Mouse (Mus musculus) heart, embryonic 10.5 days (tissue): ENCODE data around the gene Csf3. TPM values are rescaled to one million over a fixed set of nuclear protein-coding genes. Genes with fewer than 3 reads are reported as not detected.

Source experiments
- DNase-seq: peaks from one replicate; pipeline ENCODE4 v3.0.0-alpha.2; 2017; ENCODE audit warnings: low spot score
- H3K27ac ChIP-seq: fragments of 300-500 bp; sonication (generic); 2 replicates; pipeline ENCODE4 v1.5.1; 2016; ENCODE audit warnings: mild to moderate bottlenecking
- H3K27me3 ChIP-seq: fragments of 300-500 bp; sonication (generic); 2 replicates; pipeline ENCODE4 v1.6.1; 2016; ENCODE audit warnings: mild to moderate bottlenecking; ENCODE audit not compliant: poor library complexity, insufficient read depth, severe bottlenecking
- H3K36me3 ChIP-seq: fragments of 300-500 bp; sonication (generic); 2 replicates; pipeline ENCODE4 v1.6.1; 2016; ENCODE audit warnings: mild to moderate bottlenecking, moderate library complexity
- H3K4me1 ChIP-seq: fragments of 300-500 bp; sonication (generic); 2 replicates; pipeline ENCODE4 v1.6.1; 2016; ENCODE audit warnings: mild to moderate bottlenecking
- H3K4me3 ChIP-seq: fragments of 300-500 bp; sonication (generic); 2 replicates; pipeline ENCODE4 v1.5.1; 2016; ENCODE audit warnings: mild to moderate bottlenecking, moderate library complexity
- H3K9me3 ChIP-seq: fragments of 300-500 bp; sonication (generic); 2 replicates; pipeline ENCODE4 v1.6.1; 2016; ENCODE audit warnings: mild to moderate bottlenecking, moderate library complexity
- WGBS: fragments of 180-500 bp; shearing (Covaris S2); methylation state at CpG from one replicate; pipeline ENCODE4 v1.1.7; 2016; 5-methylcytosine and 5-hydroxymethylcytosine counted together
- polyA plus RNA-seq: library from polyadenylated mRNA; unstranded; fragments of >200 nt; fragmentation: Nextera tagmentation; extraction: Ambion mirVana; gene quantifications from 2 replicates; pipeline ENCODE4 v1.2.1, GENCODE M21; 2016

The Csf3 gene
- polyA plus RNA-seq, 1 experiment from 2014 or later, result not detected

GRCm38 (mm10) chr11:98681786-98682745 lies 19.0 kb upstream of the Csf3 start, which contains the start of gene Psmd3:
Psmd3 (plus strand) TSS chr11:98682554.
- Histone ChIP-seq H3K4me3 (peak within 1 kb of the TSS; percentile 100), H3K36me3 (peaks cover 25% of the 10 kb centered on the region), H3K9me3 (no peaks in the 10 kb centered on the region), H3K4me1 (peaks cover 13% of the 10 kb centered on the region), H3K27me3 (no peaks in the 10 kb centered on the region), H3K27ac (peak within 1 kb of the TSS; percentile 97)
- DNase-seq, result peak; percentile 99
- WGBS, result 5% methylated on average over 45 of the region's 45 CpGs

- H3K36me3 ChIP-seq, result peaks cover 32% of the 10 kb centered on the region
- WGBS, result under 1% methylated on average over 23 of the region's 23 CpGs
- no peak for DNase-seq
- no peaks in the 10 kb centered on the region for H3K27me3 ChIP-seq
- H3K9me3 ChIP-seq, result no peaks in the 10 kb centered on the region
- peak overlapping the region; percentile 100 for H3K4me3 ChIP-seq
- H3K27ac ChIP-seq, result peak overlapping the region; percentile 97
- H3K4me1 ChIP-seq, result peaks cover 13% of the 10 kb centered on the region
Observed at GRCm38 (mm10) chr11:98682811-98683210, 18.3 kb upstream of the Csf3 start.

DNA sequence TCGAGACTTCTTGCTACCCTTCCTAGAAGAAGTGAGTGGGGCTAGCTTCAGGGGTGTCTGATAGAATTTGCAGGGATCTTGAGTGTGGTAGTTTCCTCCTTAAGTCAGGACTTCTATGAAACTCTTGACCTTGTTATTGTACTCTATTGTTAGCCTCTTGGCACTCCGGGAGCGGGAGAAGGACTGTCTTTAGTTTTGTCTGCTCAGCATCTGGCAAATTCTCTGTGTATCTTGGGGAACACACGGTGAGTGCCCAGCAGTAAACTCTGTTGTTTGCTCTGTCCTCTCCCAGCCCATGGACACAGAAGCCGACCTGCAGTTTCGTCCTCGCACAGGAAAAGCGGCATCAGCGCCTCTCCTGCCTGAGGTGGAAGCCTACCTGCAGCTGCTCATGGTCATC lies 15.4 kb upstream of the Csf3 start:
- no peak for DNase-seq
- H3K4me3 ChIP-seq, result no peak overlapping the region
- H3K36me3 ChIP-seq, result peaks cover 56% of the 10 kb centered on the region
- no peak overlapping the region for H3K27ac ChIP-seq
- H3K27me3 ChIP-seq, result no peaks in the 10 kb centered on the region
- 89% methylated on average over 9 of the region's 9 CpGs for WGBS
- H3K4me1 ChIP-seq, result peaks cover 13% of the 10 kb centered on the region
- no peaks in the 10 kb centered on the region for H3K9me3 ChIP-seq

DNA sequence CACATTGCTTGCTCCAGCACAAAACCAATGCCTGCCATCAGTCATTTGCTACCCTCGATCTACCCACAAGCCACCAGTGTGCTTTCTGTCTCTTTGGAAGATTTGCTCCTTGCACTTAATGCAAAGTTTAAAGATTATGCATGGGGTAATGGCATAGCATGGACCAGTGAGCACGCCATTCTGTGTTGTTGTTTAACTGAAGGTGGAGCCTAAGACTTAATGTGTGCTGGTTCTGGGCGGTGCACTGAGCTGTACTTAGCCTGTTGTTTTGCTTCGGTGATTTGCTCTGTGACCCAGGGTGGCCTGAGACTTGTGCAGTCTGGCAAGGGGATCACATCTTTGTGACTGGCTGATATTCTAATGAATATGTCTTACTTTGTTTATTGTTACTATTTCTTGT lies 14.1 kb upstream of the Csf3 start:
- DNase-seq, result no peak
- Histone ChIP-seq H3K27me3 (no peaks in the 10 kb centered on the region), H3K27ac (no peak overlapping the region), H3K36me3 (peaks cover 70% of the 10 kb centered on the region), H3K9me3 (no peaks in the 10 kb centered on the region), H3K4me1 (peaks cover 8% of the 10 kb centered on the region), H3K4me3 (no peak overlapping the region)
- WGBS, result 88% methylated on average over 4 of the region's 4 CpGs

DNA sequence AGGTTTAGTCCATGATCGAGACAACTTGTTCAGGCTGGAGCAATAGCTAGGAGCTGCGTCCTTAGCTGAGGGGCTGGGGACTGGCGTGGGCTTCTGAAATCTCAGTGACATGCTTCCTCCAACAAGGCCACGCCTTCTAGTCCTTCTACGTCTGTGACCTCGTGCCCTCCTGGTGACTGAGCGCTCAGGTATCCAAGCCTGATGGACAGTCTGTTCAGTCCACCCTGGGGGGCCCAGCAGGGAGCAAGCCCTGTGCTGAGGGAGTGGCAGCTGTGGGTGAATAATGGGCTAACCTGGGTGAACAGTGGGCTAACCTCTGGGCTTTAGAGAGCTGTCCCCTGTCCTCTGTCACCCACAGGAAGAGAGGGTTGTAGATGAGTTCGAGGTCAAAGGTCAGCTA lies 13.1 kb upstream of the Csf3 start:
- Histone ChIP-seq H3K36me3 (peaks cover 80% of the 10 kb centered on the region), H3K9me3 (no peaks in the 10 kb centered on the region), H3K27ac (no peak overlapping the region), H3K4me3 (no peak overlapping the region), H3K4me1 (peaks cover 8% of the 10 kb centered on the region), H3K27me3 (no peaks in the 10 kb centered on the region)
- no peak for DNase-seq
- 86% methylated on average over 8 of the region's 8 CpGs for WGBS

DNA sequence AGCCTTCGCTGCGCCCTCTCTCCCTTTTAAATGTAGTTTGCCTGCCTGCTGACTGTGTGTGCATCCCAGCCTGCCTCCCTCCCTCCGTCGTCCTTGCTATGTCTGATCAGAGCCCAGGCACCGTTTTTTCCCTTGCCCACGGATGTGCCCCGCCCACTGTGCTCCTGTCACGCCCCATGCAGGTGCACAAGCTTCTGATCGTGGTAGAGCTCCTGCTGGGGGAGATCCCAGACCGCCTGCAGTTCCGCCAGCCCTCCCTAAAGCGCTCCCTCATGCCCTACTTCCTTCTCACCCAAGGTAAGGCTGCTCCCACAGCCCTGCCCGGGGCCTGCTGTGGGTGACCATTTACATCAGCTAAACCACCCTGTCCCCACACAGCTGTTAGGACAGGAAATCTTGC lies 7.9 kb upstream of the Csf3 start:
- 76% methylated on average over 13 of the region's 13 CpGs for WGBS
- no peak for DNase-seq
- Histone ChIP-seq H3K9me3 (no peaks in the 10 kb centered on the region), H3K36me3 (peaks cover 86% of the 10 kb centered on the region), H3K27me3 (no peaks in the 10 kb centered on the region), H3K27ac (no peak overlapping the region), H3K4me3 (no peak overlapping the region), H3K4me1 (0 out of 2 replicates have a peak, but pooled peaks cover 5% of the 10 kb centered on the region)

DNA sequence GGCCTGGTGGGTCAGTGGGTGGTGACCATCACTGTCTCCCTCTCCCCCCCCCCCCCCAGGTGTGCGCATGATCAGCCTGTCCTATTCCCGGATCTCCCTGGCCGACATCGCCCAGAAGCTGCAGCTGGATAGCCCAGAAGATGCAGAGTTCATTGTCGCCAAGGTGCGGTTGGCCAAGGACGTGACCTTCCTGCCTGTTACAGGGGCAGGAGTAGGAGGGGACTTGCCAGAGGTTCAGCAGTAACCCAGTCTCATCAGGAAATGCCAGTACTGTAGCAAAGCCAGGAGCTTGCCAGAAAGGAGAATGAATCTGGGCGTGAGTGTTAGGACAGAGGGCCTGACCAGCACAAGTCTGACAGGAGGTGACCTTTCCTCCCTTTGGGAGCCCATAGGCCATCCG lies 7.3 kb upstream of the Csf3 start:
- no peak for DNase-seq
- Histone ChIP-seq H3K27ac (no peak overlapping the region), H3K4me1 (0 out of 2 replicates have a peak, but pooled peaks cover 5% of the 10 kb centered on the region), H3K27me3 (no peaks in the 10 kb centered on the region), H3K4me3 (no peak overlapping the region), H3K9me3 (no peaks in the 10 kb centered on the region), H3K36me3 (peaks cover 82% of the 10 kb centered on the region)
- WGBS, result 91% methylated on average over 9 of the region's 9 CpGs

DNA sequence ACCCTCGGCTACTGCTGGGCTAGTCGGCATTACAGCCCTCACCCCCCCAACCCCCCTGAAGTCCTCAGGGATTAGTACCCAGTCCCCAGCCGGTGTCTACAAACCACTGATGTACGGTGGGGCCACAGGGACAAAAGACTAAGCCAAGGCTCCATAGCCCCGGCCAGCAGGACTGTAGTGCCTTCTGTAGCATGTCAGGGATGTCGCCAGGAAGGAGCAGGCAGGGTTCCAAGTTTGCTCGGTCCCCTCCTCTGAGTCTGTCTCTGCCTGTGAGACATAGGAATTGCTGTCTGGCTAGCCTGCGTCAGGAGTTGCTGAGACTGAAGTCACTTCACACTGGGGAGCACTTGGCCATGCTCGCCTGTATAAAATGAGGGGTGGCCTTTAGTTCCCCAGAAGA lies 6.8 kb upstream of the Csf3 start:
- DNase-seq, result no peak
- 0 out of 2 replicates have a peak, but pooled peaks cover 5% of the 10 kb centered on the region for H3K4me1 ChIP-seq
- no peak overlapping the region for H3K27ac ChIP-seq
- 87% methylated on average over 9 of the region's 9 CpGs for WGBS
- no peaks in the 10 kb centered on the region for H3K9me3 ChIP-seq
- no peaks in the 10 kb centered on the region for H3K27me3 ChIP-seq
- H3K4me3 ChIP-seq, result no peak overlapping the region
- H3K36me3 ChIP-seq, result peaks cover 79% of the 10 kb centered on the region

DNA sequence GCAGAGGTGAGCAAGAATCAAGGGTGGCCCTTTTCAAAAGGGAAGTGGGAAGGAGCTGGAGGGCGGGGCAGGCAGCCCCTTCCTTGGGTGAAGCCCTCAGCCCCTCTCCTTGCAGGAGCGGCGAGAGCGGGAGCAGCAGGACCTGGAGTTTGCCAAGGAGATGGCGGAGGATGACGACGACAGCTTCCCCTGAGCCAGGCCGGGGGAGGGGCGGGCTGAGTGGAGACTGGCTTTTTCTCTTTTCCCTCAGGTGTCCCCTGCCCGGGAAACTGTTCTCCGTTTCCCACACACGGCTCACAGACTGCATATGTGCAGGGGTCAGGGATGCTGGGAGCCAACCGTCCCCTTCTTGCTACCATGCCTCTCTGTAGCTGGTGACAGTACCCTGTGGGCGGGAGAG lies 5.7 kb upstream of the Csf3 start:
- Histone ChIP-seq H3K27me3 (0 out of 2 replicates have a peak, but pooled peaks cover 3% of the 10 kb centered on the region), H3K4me3 (no peak overlapping the region), H3K36me3 (peaks cover 68% of the 10 kb centered on the region), H3K4me1 (peaks cover 9% of the 10 kb centered on the region; the same call in 1 of the 2 replicates), H3K9me3 (no peaks in the 10 kb centered on the region), H3K27ac (no peak overlapping the region)
- DNase-seq, result no peak
- WGBS, result 67% methylated on average over 14 of the region's 14 CpGs

DNA sequence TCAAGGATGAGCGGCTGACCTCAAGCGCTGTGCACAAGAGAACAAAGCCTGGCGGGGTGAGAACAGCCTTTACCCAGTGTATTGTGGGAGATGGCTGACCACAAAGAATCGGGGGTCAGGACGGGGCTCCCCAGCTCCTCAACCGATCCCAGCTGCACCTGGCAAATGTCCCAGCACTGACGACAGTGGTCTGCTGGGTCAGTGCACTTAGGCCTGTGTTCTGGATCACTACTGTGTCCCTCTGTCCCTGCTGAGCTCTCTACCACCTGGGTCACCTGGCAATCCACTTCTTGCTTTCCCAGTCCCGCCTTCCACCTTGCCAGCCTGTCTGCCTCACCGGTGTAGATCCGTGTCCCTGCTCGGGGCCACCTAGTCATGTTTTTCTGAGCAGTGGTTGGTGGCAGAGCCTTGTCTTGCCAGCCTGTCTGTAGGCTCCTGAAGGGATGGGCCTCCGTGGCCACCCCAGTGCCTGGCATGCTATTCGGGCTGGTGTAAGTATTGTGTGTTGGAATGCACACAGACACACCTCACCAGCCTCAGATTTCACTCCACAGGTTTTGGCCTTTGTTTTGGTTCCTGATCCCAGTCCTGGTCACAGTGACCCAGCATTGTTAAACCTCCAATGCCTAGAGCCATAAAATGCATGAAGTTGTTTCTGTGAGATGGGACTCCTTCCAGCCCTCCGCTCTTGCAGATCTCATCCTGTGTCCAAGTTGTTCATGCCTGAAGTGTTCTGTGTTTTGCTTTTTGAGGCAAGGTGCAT lies 4.4 kb upstream of the Csf3 start:
- Histone ChIP-seq H3K27me3 (peaks cover 13% of the 10 kb centered on the region; the same call in 1 of the 2 replicates), H3K4me1 (peaks cover 14% of the 10 kb centered on the region; the same call in 1 of the 2 replicates), H3K4me3 (no peak overlapping the region), H3K27ac (0 out of 2 replicates have a peak overlapping the region, but pooled peaks have one; percentile 10), H3K9me3 (no peaks in the 10 kb centered on the region), H3K36me3 (peaks cover 56% of the 10 kb centered on the region)
- no peak for DNase-seq
- 86% methylated on average over 14 of the region's 14 CpGs for WGBS

DNA sequence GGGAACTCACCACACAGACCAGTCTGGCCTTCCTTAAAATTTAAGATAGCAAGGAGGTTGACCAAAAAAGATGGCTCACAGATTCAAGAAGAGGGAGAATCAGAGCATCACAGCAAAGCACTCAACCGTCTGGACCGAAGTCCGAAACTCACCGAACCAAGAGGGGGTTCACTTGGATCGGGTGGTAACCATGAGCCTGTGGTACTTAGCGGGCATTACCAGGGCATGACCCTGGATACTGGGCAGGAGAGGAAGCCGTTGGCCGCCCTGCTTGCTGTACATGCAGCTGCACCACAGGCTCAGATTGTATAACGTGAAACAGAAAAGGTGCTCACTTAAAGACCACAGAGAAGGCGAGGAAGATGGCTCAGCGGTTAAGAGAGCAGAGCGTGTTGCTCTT lies 3.8 kb upstream of the Csf3 start:
- Histone ChIP-seq H3K27me3 (peaks cover 19% of the 10 kb centered on the region; the same call in 1 of the 2 replicates), H3K9me3 (no peaks in the 10 kb centered on the region), H3K27ac (no peak overlapping the region), H3K4me3 (no peak overlapping the region), H3K4me1 (peaks cover 14% of the 10 kb centered on the region; the same call in 1 of the 2 replicates), H3K36me3 (peaks cover 50% of the 10 kb centered on the region)
- DNase-seq, result no peak
- whole genome bisulfite sequencing, result 89% methylated on average over 12 of the region's 12 CpGs

DNA sequence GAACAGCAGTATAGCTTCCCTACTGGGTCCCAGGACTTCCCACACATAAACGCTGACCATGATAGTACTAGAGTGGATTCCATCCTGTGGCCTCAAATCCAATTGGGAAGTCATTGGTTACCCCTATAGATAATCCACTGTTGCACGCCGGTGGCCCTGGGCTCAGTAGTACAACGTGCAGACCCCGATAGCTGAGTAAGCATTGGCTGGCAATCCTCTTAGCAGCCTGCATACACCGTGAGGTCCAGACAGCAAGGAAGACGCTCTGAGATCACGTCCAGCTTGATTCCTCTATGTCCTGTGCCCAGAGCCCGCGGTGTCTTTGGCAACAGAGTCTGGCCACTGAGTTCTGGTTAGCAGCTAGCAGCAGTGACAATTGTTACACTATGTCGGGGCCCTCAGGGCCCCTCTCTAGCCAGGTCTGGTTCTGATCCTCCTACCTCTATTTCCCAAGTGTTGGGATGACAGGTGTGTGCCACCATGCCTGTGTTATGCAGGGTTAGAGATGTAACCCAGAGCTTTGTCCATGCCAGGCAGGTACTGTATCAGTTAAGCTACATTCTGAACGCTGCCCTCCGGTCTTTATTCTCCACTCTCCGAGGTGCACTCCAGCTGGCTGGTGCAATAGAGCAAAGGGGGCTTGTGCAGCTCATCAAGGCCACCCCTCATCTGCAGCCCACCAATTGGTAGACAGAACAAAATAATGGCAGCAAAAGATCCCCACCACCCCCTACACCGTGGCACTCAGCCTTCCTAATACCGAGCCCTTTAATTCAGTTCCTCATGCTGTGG lies 2.0 kb upstream of the Csf3 start:
- H3K9me3 ChIP-seq, result no peaks in the 10 kb centered on the region
- DNase-seq, result no peak
- peaks cover 34% of the 10 kb centered on the region for H3K36me3 ChIP-seq
- WGBS, result 82% methylated on average over 16 of the region's 16 CpGs
- no peak overlapping the region for H3K27ac ChIP-seq
- peaks cover 14% of the 10 kb centered on the region; the same call in 1 of the 2 replicates for H3K4me1 ChIP-seq
- peaks cover 19% of the 10 kb centered on the region; the same call in 1 of the 2 replicates for H3K27me3 ChIP-seq
- no peak overlapping the region for H3K4me3 ChIP-seq
